Mouse (Mus musculus): ENCODE results near the gene Mdfic. TPM values are rescaled to one million over a fixed set of nuclear protein-coding genes. Genes with fewer than 3 reads are reported as not detected.

Mdfic gene
- 2.3 TPM for polyA plus RNA-seq (2014; fragmentation: Illumina TruSeq; extraction: RNeasy Lipid Tissue Mini Kit (QIAGEN cat#74804); ENCODE audit: low read depth, low replicate concordance)

GRCm38 (mm10) chr6:15720461-15720817 is at the start of gene Mdfic:
Gene Mdfic, plus strand, starts transcription at chr6:15720661.

